Mouse (Mus musculus) kidney, postnatal 0 days (tissue): ENCODE data around the gene Ccdc134. TPM values are rescaled to one million over a fixed set of nuclear protein-coding genes. Genes with fewer than 3 reads are reported as not detected.
A peak's percentile ranks its signal among the peaks of the same experiment; 100 is the strongest.

Experiments
- ATAC-seq: fragments of 200-750 bp; cut with Nextera tagmentation; replicated peaks from 2 replicates; pipeline ENCODE4 v1.8.0; 2017; ENCODE audit warnings: low read depth, moderate number of reproducible peaks, moderate TSS enrichment, moderate library complexity; ENCODE audit not compliant: low FRiP score
- DNase-seq: peaks from one replicate; pipeline ENCODE4 v3.0.0-alpha.2; 2016; ENCODE audit warnings: low spot score
- H3K27ac ChIP-seq: fragments of 300-500 bp; sonication (generic); 2 replicates; pipeline ENCODE4 v1.5.1; 2014; ENCODE audit warnings: mild to moderate bottlenecking
- H3K27me3 ChIP-seq: fragments of 300-500 bp; sonication (generic); 2 replicates; pipeline ENCODE4 v1.6.1; 2014; ENCODE audit warnings: low read length, mixed read lengths; ENCODE audit not compliant: insufficient read depth
- H3K36me3 ChIP-seq: fragments of 300-500 bp; sonication (generic); 2 replicates; pipeline ENCODE4 v1.6.1; 2014; ENCODE audit warnings: low read length, mixed read lengths; ENCODE audit not compliant: insufficient read depth
- H3K4me1 ChIP-seq: fragments of 300-500 bp; sonication (generic); replicated peaks from 2 replicates; pipeline ENCODE4 v1.6.1; 2014; ENCODE audit warnings: antibody characterized with exemption, low read length, mixed read lengths; ENCODE audit not compliant: insufficient read depth
- H3K4me2 ChIP-seq: fragments of 300-500 bp; sonication (generic); 2 replicates; pipeline ENCODE4 v1.6.1; 2014; ENCODE audit warnings: mild to moderate bottlenecking, low read length, moderate library complexity, mixed read lengths
- H3K4me3 ChIP-seq: fragments of 300-500 bp; sonication (generic); replicated peaks from 2 replicates; pipeline ENCODE4 v1.5.1; 2014; ENCODE audit warnings: low read depth, low read length
- H3K9ac ChIP-seq: fragments of 300-500 bp; sonication (generic); 2 replicates; pipeline ENCODE4 v1.6.1; 2014; ENCODE audit warnings: low read depth, low read length
- H3K9me3 ChIP-seq: fragments of 300-500 bp; sonication (generic); replicated peaks from 2 replicates; pipeline ENCODE4 v1.6.1; 2016; ENCODE audit warnings: low read length, inconsistent platforms, mixed read lengths
- CTCF ChIP-seq: IDR thresholded peaks from 2 replicates; pipeline ENCODE4 v1.5.1; 2016; ENCODE audit warnings: antibody characterized with exemption, low read depth, mild to moderate bottlenecking, moderate library complexity
- WGBS: fragments of 180-500 bp; shearing (Covaris S2); extraction: QIAGEN DNeasy Blood & Tissue Kit; methylation state at CpG from one replicate; pipeline ENCODE4 v1.1.7; 2014; 5-methylcytosine and 5-hydroxymethylcytosine counted together
- polyA plus RNA-seq: library from polyadenylated mRNA; unstranded; fragments of >200 nt; fragmentation: Nextera tagmentation; extraction: Ambion mirVana; gene quantifications from 2 replicates; pipeline ENCODE4 v1.2.1, GENCODE M21; 2015

Gene Ccdc134
- polyA plus RNA-seq, 1 experiment from 2014 or later: 10.7 TPM

DNA sequence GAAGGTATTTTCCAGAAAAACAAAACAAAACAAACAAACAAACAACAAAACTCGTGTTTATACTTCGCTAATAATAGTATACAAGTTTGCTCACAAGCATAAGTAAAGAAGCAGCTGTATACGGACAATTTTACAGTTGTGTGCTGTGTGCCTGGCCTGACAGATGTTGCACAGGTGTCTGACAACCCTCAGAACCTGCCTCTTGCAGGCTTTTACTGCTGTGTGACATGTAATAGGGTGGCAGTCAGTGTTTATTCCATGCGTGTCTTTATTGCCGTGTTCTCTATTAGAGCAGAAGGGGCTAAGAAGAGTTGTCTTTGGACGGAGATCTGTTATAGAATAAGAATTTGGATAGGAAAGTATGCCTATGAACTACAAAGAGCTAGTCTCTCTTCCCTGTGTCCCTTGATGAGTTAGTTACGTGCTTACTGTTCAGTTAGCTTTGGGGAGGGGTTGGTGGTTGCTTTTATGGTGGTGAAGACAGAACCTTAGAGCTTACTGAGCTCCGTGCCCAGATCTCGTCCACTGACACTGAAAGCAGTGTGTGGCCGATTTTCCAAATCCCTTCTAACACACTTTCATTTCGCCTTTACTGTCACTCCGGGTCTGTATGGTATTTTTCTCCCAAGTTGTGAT, 34.4 kb downstream of the Ccdc134 start:
- Histone ChIP-seq H3K36me3 (no peaks in the 10 kb centered on the region), H3K4me1 (peaks cover 27% of the 10 kb centered on the region; the same call in 1 of the 2 replicates), H3K4me3 (no peak overlapping the region), H3K4me2 (no peak overlapping the region), H3K9me3 (no peaks in the 10 kb centered on the region), H3K27ac (no peak overlapping the region), H3K9ac (no peak overlapping the region), H3K27me3 (no peaks in the 10 kb centered on the region)
- DNase-seq (no peak), ATAC-seq (no peak)
- 84% methylated on average over 12 of the region's 12 CpGs for WGBS
- TF ChIP-seq CTCF: no peak

DNA sequence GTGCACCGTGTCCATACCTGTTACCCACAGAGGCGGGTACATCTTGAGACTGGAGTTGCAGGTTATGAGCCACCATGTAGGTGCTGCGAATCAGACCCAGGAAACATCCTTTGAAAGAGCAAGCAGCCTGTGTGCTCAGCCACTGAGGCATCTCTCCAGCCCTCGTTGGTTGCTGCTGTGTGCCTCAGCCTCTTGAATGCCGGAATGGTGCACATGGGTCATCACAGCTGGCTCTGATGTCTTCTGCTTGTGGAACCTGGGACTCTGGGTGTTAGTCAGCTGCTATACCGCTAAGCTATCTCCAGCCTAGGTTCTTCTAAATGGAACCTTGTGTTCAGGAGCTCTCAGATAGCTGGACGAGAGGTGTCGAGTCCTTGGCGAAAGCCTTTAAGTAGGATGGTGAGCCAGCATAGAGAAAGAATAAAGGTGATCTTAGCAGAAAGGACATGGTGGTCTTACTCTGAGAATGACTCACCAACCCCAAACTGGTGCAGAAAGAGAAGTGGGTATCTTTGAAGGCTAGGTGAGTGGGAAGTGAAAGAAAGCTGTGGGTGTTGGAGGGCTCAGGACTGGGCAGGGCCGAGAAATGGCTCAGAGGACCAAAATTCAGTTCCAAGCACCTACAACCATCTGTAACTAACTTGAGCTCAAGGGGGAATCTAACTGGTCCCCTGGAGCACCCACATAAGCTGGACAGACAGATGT, 35.8 kb downstream of the Ccdc134 start:
- no peaks in the 10 kb centered on the region for H3K27me3 ChIP-seq
- H3K9me3 ChIP-seq: no peaks in the 10 kb centered on the region
- H3K4me2 ChIP-seq: no peak overlapping the region
- peak overlapping the region; percentile 37 for H3K27ac ChIP-seq
- ATAC-seq (no peak), DNase-seq (no peak)
- H3K36me3 ChIP-seq: no peaks in the 10 kb centered on the region
- no peak overlapping the region for H3K9ac ChIP-seq
- no peak for TF ChIP-seq CTCF
- WGBS: 86% methylated on average over 10 of the region's 10 CpGs
- H3K4me3 ChIP-seq: no peak overlapping the region
- peaks cover 37% of the 10 kb centered on the region for H3K4me1 ChIP-seq

DNA sequence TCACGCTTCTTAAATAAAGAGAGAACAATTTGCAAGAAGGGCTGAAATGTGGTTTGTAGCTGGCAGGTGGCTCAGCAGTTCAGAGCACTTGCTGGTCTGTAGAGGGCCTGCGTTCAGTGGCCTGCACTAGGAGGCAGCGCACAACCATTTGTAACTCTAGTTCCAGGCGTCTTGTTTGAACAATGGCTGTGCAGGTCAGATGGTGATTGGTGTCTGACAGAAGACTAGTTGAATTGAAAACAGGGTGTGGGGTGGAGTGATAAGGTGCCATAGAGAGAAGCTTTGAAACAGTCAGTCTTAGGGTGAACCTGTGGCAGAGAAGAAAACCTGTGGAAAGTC, 36.3 kb downstream of the Ccdc134 start:
- no peak; the same call in 1 of the 2 replicates for TF ChIP-seq CTCF
- Histone ChIP-seq H3K9ac (no peak overlapping the region), H3K4me2 (no peak overlapping the region), H3K4me1 (peaks cover 40% of the 10 kb centered on the region), H3K27me3 (no peaks in the 10 kb centered on the region), H3K36me3 (no peaks in the 10 kb centered on the region), H3K9me3 (no peaks in the 10 kb centered on the region), H3K4me3 (no peak overlapping the region), H3K27ac (peak overlapping the region; percentile 37)
- 57% methylated on average over 4 of the region's 4 CpGs for WGBS
- ATAC-seq (no peak), DNase-seq (no peak)

DNA sequence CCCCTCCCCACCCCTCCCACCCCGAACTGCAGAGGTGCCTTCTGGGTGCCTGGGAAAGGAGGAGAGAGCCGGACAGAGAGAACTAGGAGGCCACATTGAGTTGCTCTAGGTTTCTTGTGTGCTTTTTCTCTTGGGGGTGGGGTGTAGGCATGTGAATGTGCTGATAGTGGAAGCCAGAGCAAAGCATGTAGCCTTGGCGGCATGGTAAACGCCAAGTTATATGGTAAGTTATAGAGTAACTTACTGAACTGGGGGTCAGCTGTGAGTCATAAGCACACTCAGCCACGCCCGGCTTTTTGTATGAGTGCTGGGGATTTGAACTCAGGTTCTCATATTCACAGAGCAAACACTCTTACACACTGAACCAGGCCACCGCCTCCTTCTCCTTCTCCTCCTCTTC, 36.8 kb downstream of the Ccdc134 start:
- Histone ChIP-seq H3K4me1 (peaks cover 40% of the 10 kb centered on the region), H3K27me3 (no peaks in the 10 kb centered on the region), H3K27ac (peak overlapping the region; percentile 37), H3K4me3 (no peak overlapping the region), H3K9ac (no peak overlapping the region), H3K36me3 (no peaks in the 10 kb centered on the region), H3K4me2 (no peak overlapping the region), H3K9me3 (no peaks in the 10 kb centered on the region)
- WGBS: 45% methylated on average over 7 of the region's 7 CpGs
- no peak for TF ChIP-seq CTCF
- DNase-seq (no peak), ATAC-seq (no peak)

DNA sequence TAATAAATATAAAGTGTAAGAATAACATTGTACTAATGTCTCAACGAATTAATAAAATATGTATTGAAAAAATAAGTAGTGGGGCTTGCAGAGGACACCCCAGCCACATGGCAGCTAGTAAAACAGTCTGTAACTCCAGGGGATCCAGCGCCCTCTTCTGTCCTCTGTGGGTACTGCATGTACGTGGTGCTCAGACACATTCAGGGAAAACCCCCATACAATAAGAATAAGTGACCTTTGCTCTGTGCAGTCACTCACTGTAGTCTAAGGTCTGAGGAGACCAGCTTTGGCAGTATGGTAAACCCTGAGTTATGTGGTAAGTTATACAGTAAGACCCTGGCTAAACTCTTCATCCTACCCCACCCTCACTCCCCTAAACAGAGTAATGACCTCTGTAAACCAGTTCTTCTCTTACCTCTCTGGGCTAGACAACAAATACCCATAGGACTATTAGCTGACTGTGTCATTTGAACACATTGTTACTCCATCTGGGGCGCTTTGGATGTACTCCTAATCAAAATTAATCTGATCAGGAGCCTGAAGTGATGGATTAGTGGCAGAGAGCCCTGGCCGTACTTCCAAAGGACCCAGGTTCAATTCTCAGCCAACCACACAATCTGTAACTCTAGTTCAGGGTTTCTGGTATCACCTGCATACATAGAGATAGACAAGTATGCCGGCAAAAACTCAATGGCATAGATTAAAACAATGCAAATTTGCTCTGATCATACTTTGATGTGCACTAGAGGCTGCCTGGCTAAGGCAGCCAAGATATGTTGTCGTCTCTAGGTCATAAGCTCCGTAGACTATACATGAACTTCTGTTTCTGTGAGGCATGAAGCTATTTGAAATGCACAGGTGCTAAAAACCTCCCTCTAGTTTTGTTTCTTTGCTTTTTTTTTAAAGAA, 37.9 kb downstream of the Ccdc134 start:
- Histone ChIP-seq H3K9ac (no peak overlapping the region), H3K36me3 (peaks cover 8% of the 10 kb centered on the region; the same call in 1 of the 2 replicates), H3K4me3 (no peak overlapping the region), H3K27me3 (no peaks in the 10 kb centered on the region), H3K9me3 (no peaks in the 10 kb centered on the region), H3K27ac (peak overlapping the region; percentile 83), H3K4me2 (0 out of 2 replicates have a peak overlapping the region, but pooled peaks have one; percentile 37), H3K4me1 (peaks cover 38% of the 10 kb centered on the region)
- peak; percentile 82 for DNase-seq
- peak; percentile 53; the same call in 1 of the 2 replicates for ATAC-seq
- peak; percentile 97 for TF ChIP-seq CTCF
- WGBS: 52% methylated on average over 8 of the region's 8 CpGs
